Mouse (Mus musculus): ENCODE data around the gene Prkacb. TPM values are rescaled to one million over a fixed set of nuclear protein-coding genes. Genes with fewer than 3 reads are reported as not detected.
"Not testable (repeated sequence)": the region's sequence is repeated elsewhere in the genome, so short reads cannot be mapped to it uniquely, and the experiment has no call there.

Prkacb gene
- total and polyA plus RNA-seq, 3 experiments, result 16.5 to 55.6 (median 31.8) TPM

DNA sequence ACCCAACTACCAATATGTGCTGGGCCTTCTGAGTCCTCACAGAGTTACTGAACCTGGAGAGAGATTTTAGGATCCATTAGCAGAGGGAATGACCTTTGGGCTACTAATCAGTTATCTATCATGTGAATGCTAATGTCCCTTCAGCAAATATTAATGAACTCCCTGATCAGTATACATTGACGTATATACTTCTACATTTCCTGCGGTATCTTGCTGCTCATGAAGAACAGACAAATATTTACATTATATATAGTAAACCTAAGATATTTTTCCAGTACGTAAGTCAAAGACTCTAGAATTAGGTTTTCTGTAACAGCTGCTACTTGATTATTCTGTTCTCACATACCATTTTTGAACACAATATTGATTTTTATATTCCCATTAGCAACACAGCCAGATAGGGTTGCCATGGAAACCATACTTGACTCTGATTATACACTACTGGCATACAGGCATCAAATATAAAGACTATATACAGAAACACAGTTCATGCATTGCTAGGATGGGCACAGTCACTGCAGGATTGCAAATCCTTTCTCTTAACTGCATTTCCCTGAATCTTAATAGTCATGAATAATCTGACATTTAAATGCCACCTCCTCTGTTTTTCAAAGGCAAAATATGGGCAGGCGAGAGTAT, 71.1 kb downstream of the Prkacb start:
- TF ChIP-seq UBTF (IDR thresholded peaks at IDR 0.05; ENCODE audit: borderline replicate concordance, insufficient read depth, low read depth, low read length) (no peak), MEF2A (IDR thresholded peaks at IDR 0.05; ENCODE audit: extremely low read depth, insufficient replicate concordance, low read depth, low read length, poor library complexity, severe bottlenecking) (no peak), TAL1 (IDR thresholded peaks at IDR 0.05; ENCODE audit: low read length) (no peak), MAX (IDR thresholded peaks at IDR 0.05; ENCODE audit: low read length) (no peak), KAT2A (conservative IDR thresholded peaks at IDR 0.05; ENCODE audit: low read depth, low read length) (no peak), EP300 (IDR thresholded peaks at IDR 0.05; ENCODE audit: low read depth in 1 of 2, low read length in 2 of 2) (no peak), RAD21 (IDR thresholded peaks at IDR 0.05; ENCODE audit: low read depth, low read length) (no peak), RCOR1 (IDR thresholded peaks at IDR 0.05; ENCODE audit: low read depth, low read length) (no peak), TCF12 (IDR thresholded peaks at IDR 0.05; ENCODE audit: low read depth, low read length) (no peak), CHD2 (IDR thresholded peaks at IDR 0.05; ENCODE audit: low read length) (no peak), SMC3 (IDR thresholded peaks at IDR 0.05; ENCODE audit: low read depth, low read length) (no peak), GABPA (IDR thresholded peaks at IDR 0.05; ENCODE audit: low read depth, low read length) (no peak), ZC3H11A (IDR thresholded peaks at IDR 0.05; ENCODE audit: low read depth, low read length) (no peak)
- H3K9ac ChIP-seq (ENCODE audit: control insufficient read depth, low read depth, low read length, poor library complexity, severe bottlenecking), result no peak overlapping the region
- no peaks in the 10 kb centered on the region for H3K9me3 ChIP-seq (replicated peaks; ENCODE audit: insufficient read depth, low read length)
- H3K27me3 ChIP-seq (ENCODE audit: control insufficient read depth in 1 of 2, insufficient read depth in 2 of 2, low read length in 2 of 2), result no peaks in the 10 kb centered on the region
- no peak for DNase-seq (ENCODE audit: low read depth, low spot score)
- no peaks in the 10 kb centered on the region for H3K4me1 ChIP-seq (ENCODE audit: control insufficient read depth in 1 of 2, insufficient read depth in 2 of 2, low read length in 2 of 2)
- H3K79me2 ChIP-seq (ENCODE audit: control insufficient read depth, insufficient read depth, low read length, poor library complexity), result no peaks in the 10 kb centered on the region
- H3K36me3 ChIP-seq (ENCODE audit: control insufficient read depth in 1 of 2, insufficient read depth in 2 of 2, low read length in 2 of 2), result no peaks in the 10 kb centered on the region; a peak in 2 of 4 replicates
- no peak overlapping the region for H3K27ac ChIP-seq (ENCODE audit: control insufficient read depth, low read depth, low read length)
- H3K4me3 ChIP-seq (ENCODE audit: control insufficient read depth in 1 of 2, insufficient read depth in 1 of 2, low read depth in 2 of 2, low read length in 2 of 2), result no peak overlapping the region

DNA sequence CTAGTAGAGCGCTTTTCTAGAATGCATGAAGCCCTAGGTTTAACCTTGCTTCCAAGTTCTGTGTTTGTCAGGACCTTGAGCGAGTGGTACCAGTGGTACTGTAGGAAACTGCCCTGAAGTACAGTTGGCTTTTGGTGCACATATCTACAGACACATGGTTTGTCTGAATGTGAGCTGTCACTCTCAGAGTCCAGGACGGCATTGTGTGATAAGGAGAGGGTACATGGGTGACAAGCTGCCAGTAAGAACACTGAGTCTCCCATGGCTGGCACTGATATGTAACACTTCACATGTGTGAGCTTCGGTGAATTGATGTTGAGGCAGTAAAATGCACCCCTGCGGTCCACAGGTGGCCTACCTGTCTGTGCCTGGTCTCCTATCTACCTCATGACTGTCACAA, 71.6 kb downstream of the Prkacb start:
- Histone ChIP-seq H3K79me2 (ENCODE audit: control insufficient read depth, insufficient read depth, low read length, poor library complexity) (no peaks in the 10 kb centered on the region), H3K36me3 (ENCODE audit: control insufficient read depth in 1 of 2, insufficient read depth in 2 of 2, low read length in 2 of 2) (no peaks in the 10 kb centered on the region; a peak in 2 of 4 replicates), H3K27ac (ENCODE audit: control insufficient read depth, low read depth, low read length) (no peak overlapping the region), H3K9ac (ENCODE audit: control insufficient read depth, low read depth, low read length, poor library complexity, severe bottlenecking) (no peak overlapping the region), H3K4me1 (ENCODE audit: control insufficient read depth in 1 of 2, insufficient read depth in 2 of 2, low read length in 2 of 2) (no peaks in the 10 kb centered on the region), H3K9me3 (replicated peaks; ENCODE audit: insufficient read depth, low read length) (no peaks in the 10 kb centered on the region), H3K4me3 (ENCODE audit: control insufficient read depth in 1 of 2, insufficient read depth in 1 of 2, low read depth in 2 of 2, low read length in 2 of 2) (no peak overlapping the region), H3K27me3 (ENCODE audit: control insufficient read depth in 1 of 2, insufficient read depth in 2 of 2, low read length in 2 of 2) (no peaks in the 10 kb centered on the region)
- no peak for TF ChIP-seq RAD21 (IDR thresholded peaks at IDR 0.05; ENCODE audit: low read depth, low read length)
- no peak for TF ChIP-seq ZKSCAN1 (IDR thresholded peaks at IDR 0.05; ENCODE audit: low read depth, low read length)
- no peak for TF ChIP-seq ETS1 (IDR thresholded peaks at IDR 0.05; ENCODE audit: low read depth, low read length)
- TF ChIP-seq MAFK (IDR thresholded peaks at IDR 0.05; ENCODE audit: borderline replicate concordance, low read depth, low read length), result no peak
- TF ChIP-seq POLR2AphosphoS5 (IDR thresholded peaks at IDR 0.05; ENCODE audit: borderline replicate concordance, low read depth, low read length), result no peak
- no peak for TF ChIP-seq TBP (IDR thresholded peaks at IDR 0.05; ENCODE audit: low read depth, low read length)
- no peak for TF ChIP-seq MYB (IDR thresholded peaks at IDR 0.05; ENCODE audit: low read depth, low read length)
- no peak for TF ChIP-seq MYC (IDR thresholded peaks at IDR 0.05; ENCODE audit: low read depth, low read length)
- no peak for TF ChIP-seq GATA1 (IDR thresholded peaks at IDR 0.05; ENCODE audit: low read depth, low read length)
- no peak for TF ChIP-seq TCF12 (IDR thresholded peaks at IDR 0.05; ENCODE audit: low read depth, low read length)
- no peak for TF ChIP-seq ZNF384 (IDR thresholded peaks at IDR 0.05; ENCODE audit: low read depth, low read length)
- TF ChIP-seq NELFE (IDR thresholded peaks at IDR 0.05; ENCODE audit: low read depth, low read length), result no peak
- TF ChIP-seq RCOR1 (IDR thresholded peaks at IDR 0.05; ENCODE audit: low read depth, low read length), result no peak
- no peak for DNase-seq (ENCODE audit: low read depth, low spot score)

DNA sequence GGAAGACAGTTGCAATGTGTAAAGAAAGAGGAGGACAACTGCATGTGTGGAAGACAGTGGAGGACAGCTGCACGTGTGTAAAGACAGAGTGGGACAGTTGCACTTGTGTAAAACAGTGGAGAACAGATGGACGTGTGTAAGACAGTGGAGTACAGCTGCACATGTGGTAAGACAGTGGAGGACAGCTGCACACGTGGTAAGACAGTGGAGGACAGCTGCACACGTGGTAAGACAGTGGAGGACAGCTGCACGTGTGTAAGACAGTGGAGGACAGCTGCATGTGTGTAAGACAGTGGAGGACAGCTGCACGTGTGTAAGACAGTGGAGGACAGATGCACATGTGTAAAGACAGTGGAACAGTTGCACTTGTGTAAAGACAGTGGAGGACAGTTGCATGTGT, 76.6 kb downstream of the Prkacb start:
- Histone ChIP-seq H3K36me3 (ENCODE audit: control insufficient read depth in 1 of 2, insufficient read depth in 2 of 2, low read length in 2 of 2) (peaks cover 0 to 15% of the 10 kb centered on the region in 2 experiments; a peak in 3 of 4 replicates), H3K4me1 (ENCODE audit: control insufficient read depth in 1 of 2, insufficient read depth in 2 of 2, low read length in 2 of 2) (peaks cover 12 to 14% of the 10 kb centered on the region in 2 experiments)
- not testable (repeated sequence) for H3K27ac ChIP-seq (ENCODE audit: control insufficient read depth, low read depth, low read length); H3K27me3 ChIP-seq (ENCODE audit: control insufficient read depth in 1 of 2, insufficient read depth in 2 of 2, low read length in 2 of 2); H3K79me2 ChIP-seq (ENCODE audit: control insufficient read depth, insufficient read depth, low read length, poor library complexity); H3K9me3 ChIP-seq (replicated peaks; ENCODE audit: insufficient read depth, low read length); H3K9ac ChIP-seq (ENCODE audit: control insufficient read depth, low read depth, low read length, poor library complexity, severe bottlenecking); H3K4me3 ChIP-seq (ENCODE audit: control insufficient read depth in 1 of 2, insufficient read depth in 1 of 2, low read depth in 2 of 2, low read length in 2 of 2); DNase-seq (ENCODE audit: low read depth, low spot score)
